Mouse (Mus musculus) B cell, adult 2 months (primary cell): Measurements from ENCODE around the gene Gpsm1.
A peak's percentile ranks its signal among the peaks of the same experiment; 100 is the strongest.

ENCODE experiments used
- DNase-seq, 2 experiments: peaks; one replicate each; pipeline ENCODE4 v3.0.0; 2022

Gene Gpsm1

DNA sequence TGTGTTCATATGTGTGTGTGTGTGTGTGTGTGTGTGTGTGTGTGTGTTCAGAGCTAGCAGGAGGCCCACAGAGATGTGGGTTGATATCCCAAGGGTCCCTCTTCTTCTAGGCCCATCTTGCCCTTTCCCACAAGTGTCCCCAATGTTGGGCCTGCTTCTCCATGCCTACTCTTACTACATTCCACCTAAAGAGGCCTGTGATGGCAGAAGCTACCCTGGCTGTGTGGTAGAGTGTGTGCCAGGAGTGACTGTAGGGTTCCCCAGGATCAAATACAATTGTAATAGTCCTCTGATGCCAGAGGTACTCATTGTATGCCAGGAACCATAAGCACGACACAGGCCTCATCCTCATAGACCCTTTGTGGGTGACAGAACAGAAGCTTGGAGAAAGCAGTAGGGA, 1.9 kb upstream of the Gpsm1 start:
- no peak for DNase-seq

DNA sequence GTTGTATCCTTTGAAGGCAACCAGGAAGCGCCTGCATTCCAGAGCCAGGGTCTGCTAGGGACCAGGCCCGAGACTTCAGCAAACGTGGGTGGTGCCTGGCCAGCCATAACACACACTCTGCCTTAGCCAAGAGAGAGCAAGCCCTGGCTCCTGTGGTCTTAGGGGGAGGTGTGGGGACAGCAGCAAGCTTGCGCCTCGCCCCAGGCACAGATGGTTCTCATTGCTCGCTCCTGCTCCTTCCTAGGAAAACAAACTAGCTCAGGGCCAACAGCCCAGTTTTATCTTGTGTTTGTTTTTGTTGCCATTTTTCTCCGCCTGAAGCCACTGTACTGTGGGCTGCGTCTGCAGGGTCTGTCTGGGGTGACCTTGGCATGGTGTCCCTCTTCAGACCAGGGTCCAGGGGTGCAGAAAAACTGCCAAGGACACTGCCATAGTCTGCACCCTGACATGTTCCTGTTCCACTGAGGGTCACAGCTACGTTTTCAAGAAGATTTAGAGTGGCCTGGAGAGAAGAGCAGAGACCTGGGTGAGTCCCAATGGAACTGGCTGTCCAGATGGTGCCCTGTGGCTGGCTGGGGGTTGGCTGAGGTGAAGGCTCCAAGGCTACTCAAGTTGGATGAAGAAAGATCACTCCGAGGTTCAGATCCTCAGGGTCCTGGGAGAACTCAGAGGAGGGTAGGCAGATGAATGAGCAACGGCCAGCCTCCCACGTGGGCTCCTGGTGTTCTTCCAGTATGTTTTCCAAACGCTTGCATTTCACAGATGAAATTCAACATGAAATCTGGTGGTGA, 839 bp upstream of the Gpsm1 start:
- DNase-seq: no peak

DNA sequence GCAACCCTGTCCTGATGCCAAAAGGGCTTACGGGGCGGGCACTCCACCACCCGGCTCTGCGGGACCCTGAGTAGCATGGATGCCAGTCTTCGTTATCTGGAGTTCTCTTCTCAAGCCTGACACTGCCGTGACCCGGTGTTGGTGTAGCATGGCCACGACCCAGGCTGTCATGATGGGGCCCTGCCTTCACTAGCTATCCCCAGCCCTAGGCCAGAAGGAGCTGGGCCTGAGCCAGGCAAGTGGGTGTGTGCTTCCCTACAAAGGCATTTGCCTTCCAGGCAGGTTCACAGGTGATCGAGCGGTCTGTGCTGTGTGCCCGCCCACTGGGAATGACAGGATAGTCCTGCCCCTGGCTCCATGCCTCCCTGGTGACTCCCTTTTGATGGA, 603 bp downstream of the Gpsm1 start:
- no peak for DNase-seq

- DNase-seq: no peak
Measured at GRCm38 (mm10) chr2:26316576-26317246, 1.4 kb downstream of the Gpsm1 start.

- no peak for DNase-seq
Measured at GRCm38 (mm10) chr2:26317371-26317770, 2.1 kb downstream of the Gpsm1 start.

DNA sequence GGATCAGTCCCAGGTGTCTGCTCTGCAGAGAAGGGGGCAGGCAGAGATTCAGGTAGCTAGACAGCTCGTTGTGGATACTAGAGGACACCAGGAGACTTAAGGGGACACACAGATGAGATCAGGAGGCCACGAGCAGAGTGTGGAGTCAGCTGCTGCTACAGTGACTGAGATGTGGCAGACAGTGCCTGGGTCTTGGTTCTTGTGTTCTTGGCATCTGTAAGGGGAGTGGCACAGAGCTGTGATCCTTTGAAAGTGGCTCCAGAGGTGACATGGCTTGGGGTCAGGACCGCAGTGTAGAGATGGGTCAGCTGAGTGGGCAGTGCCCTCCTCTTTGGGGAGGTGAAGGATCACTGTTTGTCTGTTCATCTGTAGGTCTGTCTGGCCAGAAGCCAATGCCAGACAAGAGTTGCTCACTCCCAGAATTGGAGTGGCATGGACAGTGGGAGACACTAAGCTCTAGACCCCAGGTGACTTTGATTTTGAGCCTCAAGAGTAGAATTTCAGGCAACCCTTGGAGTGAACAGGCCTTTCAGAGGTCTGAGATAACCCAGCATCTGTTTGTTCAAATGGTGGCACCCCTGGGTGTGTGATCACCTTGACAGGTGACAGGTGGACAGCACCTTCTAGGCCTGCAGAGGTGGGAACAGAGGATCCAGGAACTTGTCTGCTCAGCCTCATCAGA, 2.8 kb downstream of the Gpsm1 start:
- no peak for DNase-seq

DNA sequence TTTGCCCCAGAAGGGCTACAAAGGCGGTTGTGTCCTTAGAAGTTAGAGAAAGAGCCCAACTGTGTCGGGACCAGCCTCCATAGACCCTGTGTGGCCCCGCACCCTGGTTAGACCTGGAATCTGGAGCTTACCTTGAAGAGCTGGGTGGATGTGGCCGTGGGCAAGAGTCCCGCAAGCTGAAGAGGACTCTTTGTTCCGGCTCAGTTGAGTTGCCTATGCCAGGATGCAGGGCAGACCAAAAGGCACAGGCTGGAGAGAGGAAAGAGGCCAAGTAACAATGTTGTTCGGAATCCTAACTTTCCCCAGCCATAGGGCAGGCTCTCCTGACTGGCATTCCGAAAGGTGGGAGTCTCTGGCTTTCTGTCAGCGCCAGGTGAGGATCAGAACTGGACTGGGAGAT, 3.8 kb downstream of the Gpsm1 start:
- no peak for DNase-seq

DNA sequence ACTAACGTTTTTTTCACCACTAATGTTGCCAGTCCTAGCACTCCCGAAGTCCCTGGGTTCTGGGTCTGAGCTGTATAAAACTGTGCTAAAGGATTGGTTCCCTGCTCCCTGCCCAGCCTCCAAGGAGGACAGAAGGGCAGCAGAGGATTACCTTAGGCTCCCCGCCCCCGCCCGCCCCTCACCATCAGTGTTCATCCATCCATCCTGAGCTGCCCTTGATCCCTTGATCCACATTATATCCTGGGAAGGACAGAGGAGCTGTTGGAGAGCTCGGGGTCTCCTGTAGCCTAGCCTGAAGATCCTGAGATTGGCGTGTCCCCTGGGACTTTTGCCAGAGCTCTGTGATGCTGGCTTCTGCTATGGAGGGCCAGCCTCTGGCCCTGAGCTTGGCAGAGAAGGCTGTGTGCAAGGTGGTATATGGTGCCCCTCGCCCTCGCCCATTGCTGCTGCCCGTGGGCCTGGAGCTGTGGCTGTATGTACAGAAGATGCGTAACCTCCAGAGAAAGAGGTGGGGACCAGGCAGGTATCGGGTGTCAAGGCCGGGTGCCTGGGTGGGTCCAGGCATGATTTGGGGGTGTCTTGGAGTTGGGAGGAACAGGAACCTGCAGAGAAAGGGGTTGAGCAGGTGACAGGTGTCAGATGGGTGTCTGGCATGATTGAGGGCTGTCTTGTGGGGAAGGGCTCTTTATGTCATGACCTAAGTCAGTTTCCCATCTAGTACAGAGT, 4.4 kb downstream of the Gpsm1 start:
- no peak for DNase-seq

DNA sequence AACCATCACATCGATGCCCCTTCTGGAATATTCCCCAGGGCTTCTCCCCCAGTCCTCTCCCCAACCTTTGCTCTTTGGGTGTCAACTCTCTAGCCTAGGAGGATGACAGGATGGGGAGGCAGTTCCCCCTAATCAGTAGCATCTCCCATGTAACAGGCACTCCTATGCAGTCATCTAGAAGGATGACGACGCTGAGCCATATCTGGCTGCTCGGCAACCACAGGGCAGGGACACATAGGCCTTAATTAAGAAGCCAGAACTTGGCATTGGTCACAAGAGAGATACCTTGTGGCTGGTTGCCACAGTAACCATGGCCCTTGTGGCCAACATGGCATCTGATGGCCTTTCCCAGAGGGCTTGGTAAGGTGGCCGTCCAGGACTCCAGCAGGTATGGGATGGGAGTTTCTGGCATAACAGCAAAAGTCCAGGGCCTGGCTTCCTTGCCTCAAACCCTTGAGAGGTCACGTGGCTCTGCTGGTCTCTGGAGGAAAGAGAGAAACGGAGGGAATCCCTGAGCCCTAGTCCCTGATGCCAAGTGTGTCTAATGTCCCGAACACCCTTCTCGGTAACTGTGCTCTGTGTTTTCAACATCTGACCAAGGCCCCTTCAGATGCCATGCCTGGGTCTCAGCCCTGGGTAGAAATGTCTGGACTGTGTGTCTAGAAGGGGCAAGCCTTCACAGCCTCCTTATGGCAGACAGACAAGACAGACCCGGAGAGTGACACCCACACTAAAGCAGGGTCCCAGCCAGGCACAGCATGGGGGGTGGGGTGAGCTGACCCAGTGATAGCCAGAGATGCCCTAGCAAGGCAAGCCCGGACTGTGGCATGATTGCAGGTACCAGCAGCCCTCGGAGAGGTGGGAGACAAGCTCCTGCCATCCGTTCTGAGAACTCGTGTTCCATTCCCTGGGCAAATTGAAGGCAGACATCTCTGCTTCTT, 5.2 kb downstream of the Gpsm1 start:
- no peak for DNase-seq

DNA sequence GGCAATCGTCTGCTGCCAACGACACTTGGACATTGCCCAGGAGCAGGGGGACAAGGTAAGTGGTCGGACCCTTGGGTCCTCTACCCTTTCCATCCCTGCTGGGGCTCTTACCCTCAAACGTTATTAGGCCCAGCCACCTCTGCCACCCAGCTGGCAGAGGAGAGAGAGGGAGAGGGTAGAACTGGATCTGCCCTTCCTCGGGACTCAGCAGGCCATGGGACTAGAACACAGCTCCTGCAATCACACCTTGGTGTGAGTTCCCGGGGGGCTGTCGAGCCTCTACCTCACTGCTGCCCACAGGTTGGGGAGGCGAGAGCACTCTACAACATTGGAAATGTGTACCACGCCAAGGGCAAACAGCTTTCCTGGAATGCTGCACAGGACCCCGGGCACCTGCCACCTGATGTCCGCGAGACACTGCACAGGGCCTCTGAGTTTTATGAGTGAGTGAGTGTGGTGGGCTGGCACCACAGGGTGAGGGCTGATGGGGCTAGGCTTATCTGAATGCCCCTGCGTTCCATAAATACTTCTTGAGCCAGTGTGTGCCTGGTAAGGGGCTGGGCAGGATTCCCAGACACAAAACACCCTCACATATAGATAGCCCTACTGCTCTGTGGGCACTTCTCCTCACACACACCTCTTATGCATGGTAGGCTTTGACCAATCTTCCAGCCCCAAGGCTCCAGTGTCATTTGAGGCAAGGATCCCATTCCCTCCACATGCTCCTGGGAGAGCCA, 8.4 kb downstream of the Gpsm1 start:
- DNase-seq: no peak

DNA sequence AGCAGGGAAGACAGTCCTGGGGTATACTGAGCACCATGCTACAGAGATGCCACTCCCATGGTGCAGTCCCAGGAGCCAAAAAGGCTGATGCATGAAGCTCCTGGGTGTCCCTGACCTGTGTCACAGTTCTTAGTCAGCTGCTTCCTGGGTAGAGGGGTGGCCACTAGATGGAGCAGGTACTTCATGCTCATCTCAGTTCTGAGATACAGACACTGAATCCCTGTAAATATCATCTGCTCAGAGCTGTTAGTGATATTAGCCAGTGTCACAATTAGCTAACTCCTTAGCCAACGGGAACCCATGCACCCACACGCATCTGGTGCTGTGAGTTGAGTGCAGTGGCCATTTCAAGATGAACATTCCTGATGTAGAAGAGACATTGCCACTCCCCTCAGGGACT, 9.6 kb downstream of the Gpsm1 start:
- DNase-seq: peak in 1 of 2 experiments; percentile 14

DNA sequence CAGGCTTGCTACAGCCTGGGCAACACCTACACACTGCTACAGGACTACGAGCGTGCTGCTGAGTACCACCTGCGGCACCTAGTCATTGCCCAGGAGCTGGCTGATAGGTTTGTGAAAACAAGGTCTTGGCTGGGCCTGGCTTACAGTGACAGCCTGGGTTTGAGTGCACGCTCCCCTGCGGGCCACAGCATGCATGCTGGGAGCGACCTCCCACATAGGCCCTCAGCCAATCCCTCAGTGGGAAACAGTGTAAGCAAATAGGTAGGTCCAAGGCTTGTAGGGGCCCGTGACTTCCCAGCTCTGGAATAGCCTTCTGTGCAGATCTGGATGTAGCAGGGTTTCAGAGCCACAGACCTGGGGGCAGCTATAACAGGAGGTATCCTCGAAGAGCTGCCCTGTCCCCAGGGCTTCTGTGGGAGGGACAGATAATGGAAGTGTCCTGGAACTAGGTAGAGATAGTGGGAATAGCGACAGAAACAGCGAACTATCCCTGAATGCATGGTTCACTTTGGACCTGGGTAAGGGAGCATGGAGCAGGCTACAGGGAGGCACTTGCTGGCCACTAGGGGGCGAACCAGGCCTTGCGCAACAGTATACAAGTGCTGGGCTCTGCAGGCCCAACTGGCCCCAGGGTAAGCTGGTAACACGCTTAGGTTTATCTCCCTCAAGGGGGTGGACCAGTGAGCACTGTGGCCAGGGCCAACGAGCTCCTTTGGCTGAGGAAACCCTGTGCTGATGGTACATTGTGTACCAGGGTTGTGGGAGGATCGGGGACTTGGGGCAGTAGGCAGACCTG, 10.3 kb downstream of the Gpsm1 start:
- peak; percentile 60 to 65 for DNase-seq

- DNase-seq: peak; percentile 44 to 59
Measured at GRCm38 (mm10) chr2:26327852-26328251, 12.5 kb downstream of the Gpsm1 start.

- DNase-seq: no peak
Measured at GRCm38 (mm10) chr2:26329402-26329801, 14.1 kb downstream of the Gpsm1 start.

DNA sequence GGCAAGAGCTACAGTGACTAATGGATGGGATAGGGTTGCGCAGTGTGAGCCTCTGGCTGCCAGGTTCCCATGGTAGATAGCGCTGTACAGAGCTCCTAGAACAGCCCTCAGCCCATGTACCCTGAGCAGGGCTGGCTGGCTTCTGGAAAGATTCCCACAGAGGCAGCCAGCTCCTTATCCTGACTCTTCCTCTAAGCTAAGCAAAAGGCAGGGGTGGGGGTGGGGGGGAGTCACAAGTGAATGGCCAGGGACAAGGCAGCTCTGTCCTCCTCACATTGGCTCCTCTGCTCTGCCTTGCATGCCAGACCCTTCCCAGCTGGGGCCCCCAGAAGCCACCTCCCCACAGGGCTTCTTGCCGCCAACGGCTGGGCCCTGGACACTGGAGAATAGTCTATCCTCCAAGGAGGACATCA, 14.7 kb downstream of the Gpsm1 start:
- no peak for DNase-seq

- no peak for DNase-seq
Measured at GRCm38 (mm10) chr2:26330702-26331101, 15.4 kb downstream of the Gpsm1 start.

DNA sequence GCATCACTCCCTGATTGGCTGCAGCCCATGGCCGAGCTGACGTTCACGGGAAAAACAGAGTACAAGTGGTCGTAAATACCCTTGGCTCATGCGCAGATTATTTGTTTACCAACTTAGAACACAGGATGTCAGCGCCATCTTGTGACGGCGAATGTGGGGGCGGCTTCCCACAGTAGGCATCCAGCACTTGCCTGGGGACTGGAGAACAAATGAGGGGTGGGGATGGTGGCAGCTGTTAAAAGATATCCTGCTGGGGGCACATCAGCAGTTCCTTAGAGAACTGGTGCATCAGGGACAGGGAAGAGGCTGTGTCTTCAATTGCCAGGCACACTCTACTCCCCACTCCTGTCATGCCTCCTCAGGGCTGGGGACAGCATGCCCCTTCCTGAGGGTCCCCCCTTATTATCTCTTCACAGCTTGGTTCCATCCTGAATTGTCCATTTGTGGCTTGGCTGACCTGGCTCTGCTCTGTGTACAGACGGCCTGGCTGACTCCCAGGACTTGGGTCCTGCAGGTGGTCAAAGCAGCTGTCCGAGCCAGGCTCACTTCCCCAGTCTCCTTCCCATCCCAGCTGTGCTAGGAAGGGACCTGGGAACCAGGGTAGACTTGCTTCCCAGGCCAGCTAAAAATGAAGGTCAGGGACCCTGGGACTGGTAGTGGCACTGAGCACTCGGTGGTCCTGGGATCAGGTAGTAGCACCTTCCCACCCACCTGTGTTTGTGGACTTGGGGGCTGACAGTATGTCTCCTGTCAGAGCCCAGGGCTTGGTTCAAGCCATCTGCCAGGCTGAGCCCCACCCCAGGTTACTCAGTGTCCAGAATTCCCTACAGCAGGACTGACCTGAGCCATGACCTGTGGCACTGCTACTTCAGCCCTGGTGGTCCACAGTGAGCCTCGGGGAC, 23.2 kb downstream of the Gpsm1 start:
- no peak for DNase-seq

GRCm38 (mm10) chr2:26339204-26339551, 23.9 kb downstream of the Gpsm1 start:
- DNase-seq: no peak

DNA sequence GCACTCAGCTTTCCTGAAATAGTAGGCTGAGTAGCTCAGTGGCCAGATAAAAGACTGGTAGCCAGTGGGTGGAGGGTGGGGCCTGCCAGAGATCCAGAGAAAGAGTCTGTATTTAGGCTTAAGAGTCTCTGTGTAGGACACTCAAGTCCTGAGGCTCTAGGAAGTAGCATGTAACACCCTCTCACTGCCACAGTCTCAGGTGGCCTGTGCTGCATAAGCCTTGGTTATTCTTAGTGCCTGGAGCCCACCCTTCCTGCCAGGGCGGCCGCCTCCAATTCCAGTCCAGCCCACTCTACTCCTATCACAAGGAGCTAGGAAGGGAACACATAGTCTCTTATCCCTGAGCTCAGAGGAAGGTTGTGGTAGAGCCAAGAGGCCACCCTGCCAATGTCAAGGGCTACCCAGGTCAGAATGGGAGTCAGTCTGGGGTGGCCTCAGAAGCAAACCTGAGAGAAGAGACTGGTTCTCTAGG, 26.2 kb downstream of the Gpsm1 start:
- DNase-seq: no peak
